Mouse (Mus musculus): ENCODE results near the gene Prcp. TPM values are rescaled to one million over a fixed set of nuclear protein-coding genes. Genes with fewer than 3 reads are reported as not detected.
"Not testable (repeated sequence)": the region's sequence is repeated elsewhere in the genome, so short reads cannot be mapped to it uniquely, and the experiment has no call there.

Gene Prcp
- total and polyA plus RNA-seq, 3 experiments, result 12.9 to 42.5 (median 41.2) TPM

GRCm38 (mm10) chr7:92896036-92896435, 21.8 kb downstream of the Prcp start:
- ATAC-seq (ENCODE audit: extremely low read depth, insufficient number of reproducible peaks, low FRiP score, poor library complexity, severe bottlenecking) (no peak), DNase-seq (ENCODE audit: low spot score) (no peak)
- Histone ChIP-seq H3K4me1 (ENCODE audit: insufficient read depth, low read depth, low read length) (no peaks in the 10 kb centered on the region), H3K4me3 (ENCODE audit: low read depth, low read length) (no peak overlapping the region), H3K27me3 (ENCODE audit: insufficient read depth, low read length) (no peaks in the 10 kb centered on the region), H3K36me3 (replicated peaks) (no peaks in the 10 kb centered on the region), H3K9me3 (replicated peaks) (no peaks in the 10 kb centered on the region)
- TF ChIP-seq POLR2AphosphoS5 (IDR thresholded peaks at IDR 0.05; ENCODE audit: insufficient replicate concordance, low read depth, low read length) (no peak), TAL1 (conservative IDR thresholded peaks at IDR 0.05; ENCODE audit: low read depth, low read length) (no peak), GATA1 (IDR thresholded peaks at IDR 0.05; ENCODE audit: borderline replicate concordance, low read length) (no peak), CTCF (IDR thresholded peaks at IDR 0.05; ENCODE audit: low read depth, low read length) (no peak)

- TF ChIP-seq POLR2AphosphoS5 (IDR thresholded peaks at IDR 0.05; ENCODE audit: insufficient replicate concordance, low read depth, low read length) (no peak), TAL1 (conservative IDR thresholded peaks at IDR 0.05; ENCODE audit: low read depth, low read length) (no peak), GATA1 (IDR thresholded peaks at IDR 0.05; ENCODE audit: borderline replicate concordance, low read length) (no peak), CTCF (IDR thresholded peaks at IDR 0.05; ENCODE audit: low read depth, low read length) (no peak), GATA2 (IDR thresholded peaks at IDR 0.05; ENCODE audit: borderline replicate concordance, low read depth, low read length) (no peak)
- Histone ChIP-seq H3K9me3 (replicated peaks) (no peaks in the 10 kb centered on the region), H3K27me3 (ENCODE audit: insufficient read depth, low read length) (no peaks in the 10 kb centered on the region), H3K4me3 (ENCODE audit: low read depth, low read length) (no peak overlapping the region), H3K36me3 (replicated peaks) (peaks cover 2% of the 10 kb centered on the region), H3K4me1 (ENCODE audit: insufficient read depth, low read depth, low read length) (no peaks in the 10 kb centered on the region)
- DNase-seq (ENCODE audit: low spot score) (no peak), ATAC-seq (ENCODE audit: extremely low read depth, insufficient number of reproducible peaks, low FRiP score, poor library complexity, severe bottlenecking) (no peak)
These were observed 22.8 kb downstream of the Prcp start for GRCm38 (mm10) chr7:92897021-92897420.

GRCm38 (mm10) chr7:92903360-92904038, 29.2 kb downstream of the Prcp start:
- Histone ChIP-seq H3K4me3 (ENCODE audit: low read depth, low read length) (no peak overlapping the region), H3K27me3 (ENCODE audit: insufficient read depth, low read length) (no peaks in the 10 kb centered on the region), H3K9me3 (replicated peaks) (no peaks in the 10 kb centered on the region), H3K36me3 (replicated peaks) (peaks cover 11% of the 10 kb centered on the region), H3K4me1 (ENCODE audit: insufficient read depth, low read depth, low read length) (peaks cover 3% of the 10 kb centered on the region; the same call in 1 of the 2 replicates)
- peak; percentile 86 for ATAC-seq (ENCODE audit: extremely low read depth, insufficient number of reproducible peaks, low FRiP score, poor library complexity, severe bottlenecking)
- peak; percentile 6 for DNase-seq (ENCODE audit: low spot score)
- TF ChIP-seq CTCF (IDR thresholded peaks at IDR 0.05; ENCODE audit: low read depth, low read length), result peak; percentile 88
- no peak for TF ChIP-seq GATA1 (IDR thresholded peaks at IDR 0.05; ENCODE audit: borderline replicate concordance, low read length)

GRCm38 (mm10) chr7:92904285-92904684, 30.0 kb downstream of the Prcp start:
- H3K36me3 ChIP-seq (replicated peaks), result peaks cover 11% of the 10 kb centered on the region
- not testable (repeated sequence) for H3K4me1 ChIP-seq (ENCODE audit: insufficient read depth, low read depth, low read length); DNase-seq (ENCODE audit: low spot score); ATAC-seq (ENCODE audit: extremely low read depth, insufficient number of reproducible peaks, low FRiP score, poor library complexity, severe bottlenecking); H3K9me3 ChIP-seq (replicated peaks); H3K4me3 ChIP-seq (ENCODE audit: low read depth, low read length); H3K27me3 ChIP-seq (ENCODE audit: insufficient read depth, low read length)

GRCm38 (mm10) chr7:92920172-92920856, 46.0 kb downstream of the Prcp start:
- DNase-seq (ENCODE audit: low spot score) (no peak), ATAC-seq (ENCODE audit: extremely low read depth, insufficient number of reproducible peaks, low FRiP score, poor library complexity, severe bottlenecking) (no peak)
- TF ChIP-seq TAL1 (conservative IDR thresholded peaks at IDR 0.05; ENCODE audit: low read depth, low read length), result no peak
- TF ChIP-seq POLR2AphosphoS5 (IDR thresholded peaks at IDR 0.05; ENCODE audit: insufficient replicate concordance, low read depth, low read length), result no peak
- no peak for TF ChIP-seq CTCF (IDR thresholded peaks at IDR 0.05; ENCODE audit: low read depth, low read length)
- TF ChIP-seq GATA1 (IDR thresholded peaks at IDR 0.05; ENCODE audit: borderline replicate concordance, low read length), result no peak
- no peak for TF ChIP-seq GATA2 (IDR thresholded peaks at IDR 0.05; ENCODE audit: borderline replicate concordance, low read depth, low read length)
- H3K36me3 ChIP-seq (replicated peaks), result peaks cover 19% of the 10 kb centered on the region
- H3K4me1 ChIP-seq (ENCODE audit: insufficient read depth, low read depth, low read length), result no peaks in the 10 kb centered on the region
- H3K27me3 ChIP-seq (ENCODE audit: insufficient read depth, low read length), result no peaks in the 10 kb centered on the region
- H3K4me3 ChIP-seq (ENCODE audit: low read depth, low read length), result no peak overlapping the region
- H3K9me3 ChIP-seq (replicated peaks), result no peaks in the 10 kb centered on the region

GRCm38 (mm10) chr7:92920857-92921172, 46.5 kb downstream of the Prcp start:
- no peak for DNase-seq (ENCODE audit: low spot score)
- TF ChIP-seq TAL1 (conservative IDR thresholded peaks at IDR 0.05; ENCODE audit: low read depth, low read length) (no peak), GATA2 (IDR thresholded peaks at IDR 0.05; ENCODE audit: borderline replicate concordance, low read depth, low read length) (no peak), CTCF (IDR thresholded peaks at IDR 0.05; ENCODE audit: low read depth, low read length) (no peak), GATA1 (IDR thresholded peaks at IDR 0.05; ENCODE audit: borderline replicate concordance, low read length) (no peak), POLR2AphosphoS5 (IDR thresholded peaks at IDR 0.05; ENCODE audit: insufficient replicate concordance, low read depth, low read length) (no peak)
- no peak for ATAC-seq (ENCODE audit: extremely low read depth, insufficient number of reproducible peaks, low FRiP score, poor library complexity, severe bottlenecking)
- Histone ChIP-seq H3K36me3 (replicated peaks) (peaks cover 19% of the 10 kb centered on the region), H3K27me3 (ENCODE audit: insufficient read depth, low read length) (no peaks in the 10 kb centered on the region), H3K4me1 (ENCODE audit: insufficient read depth, low read depth, low read length) (no peaks in the 10 kb centered on the region), H3K4me3 (ENCODE audit: low read depth, low read length) (no peak overlapping the region), H3K9me3 (replicated peaks) (no peaks in the 10 kb centered on the region)

Data from G1E (cell line).